Mouse (Mus musculus): ENCODE measurements around the gene Omp. TPM values are rescaled to one million over a fixed set of nuclear protein-coding genes. Genes with fewer than 3 reads are reported as not detected.

Gene Omp
- polyA plus RNA-seq (2015; fragmentation: Nextera tagmentation; extraction: Ambion mirVana) = 0.23 and 0.51 TPM in 2 replicates

GRCm38 (mm10) chr7:98145402-98145801 lies at the start of gene Omp:
TSS of gene Omp (minus strand) at chr7:98145502.

GRCm38 (mm10) chr7:98177929-98178559 lies 32.7 kb upstream of the Omp start, which contains the start of gene Capn5:
TSS of gene Capn5 (minus strand) at chr7:98178274.

GRCm38 (mm10) chr7:98119179-98119960 lies 25.9 kb downstream of the Omp start, which contains the start of gene Myo7a:
TSS of gene Myo7a (minus strand) at chr7:98119524.

Other genes with a start within 250 kb of the Omp start
- not detected in 2 replicates for gene Gdpd4, start 225.5 kb downstream of the Omp start, polyA plus RNA-seq (2015; fragmentation: Nextera tagmentation; extraction: Ambion mirVana)
- 8.5 and 11.5 TPM in 2 replicates for gene Myo7a, start 26.0 kb downstream of the Omp start, polyA plus RNA-seq (2015; fragmentation: Nextera tagmentation; extraction: Ambion mirVana)
- gene Capn5, start 32.8 kb upstream of the Omp start, polyA plus RNA-seq (2015; fragmentation: Nextera tagmentation; extraction: Ambion mirVana) = 22.7 and 24.0 TPM in 2 replicates
- 0.62 and 0.99 TPM in 2 replicates for gene B3gnt6, start 54.0 kb upstream of the Omp start, polyA plus RNA-seq (2015; fragmentation: Nextera tagmentation; extraction: Ambion mirVana)
- gene Acer3, start 175.7 kb upstream of the Omp start, polyA plus RNA-seq (2015; fragmentation: Nextera tagmentation; extraction: Ambion mirVana) = 22.7 and 25.5 TPM in 2 replicates
- gene Tsku, start 215.8 kb upstream of the Omp start, polyA plus RNA-seq (2015; fragmentation: Nextera tagmentation; extraction: Ambion mirVana) = 6.9 TPM in 2 replicates